Mouse (Mus musculus) layer of hippocampus, postnatal 36 days (tissue): Measurements from ENCODE around the gene Arid5b. TPM values are rescaled to one million over a fixed set of nuclear protein-coding genes. Genes with fewer than 3 reads are reported as not detected.

ENCODE experiments used
- DNase-seq, 2 experiments: peaks; one replicate each; pipeline ENCODE4 v3.0.0; 2022
- total RNA-seq, 2 experiments: library from RNA; stranded (reverse); gene quantifications; 2 replicates each; pipeline ENCODE4 v1.2.3; 2021

Gene Arid5b
- total RNA-seq, 2 experiments from 2014 or later: 24.0 to 27.5 TPM

DNA sequence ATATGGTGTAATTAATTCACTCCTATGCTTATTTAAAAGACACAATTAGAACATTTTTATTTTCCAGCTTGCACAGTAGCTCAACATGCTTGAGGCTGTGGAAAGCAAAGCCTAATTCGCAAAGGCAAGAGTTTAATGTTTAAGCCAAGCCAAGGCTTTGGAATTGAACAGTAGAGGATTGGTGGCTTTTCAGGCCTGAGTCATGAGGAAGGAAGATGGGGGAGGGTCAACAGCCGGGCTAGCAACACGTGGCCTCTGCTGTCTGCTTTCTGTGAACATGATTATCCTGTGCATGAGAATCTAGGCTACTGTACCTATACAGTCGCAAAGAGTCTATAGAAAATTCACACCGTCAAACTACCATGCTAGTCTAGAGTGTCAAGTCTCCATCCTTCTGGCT is 9.9 kb downstream of the Arid5b start:
- no peak for DNase-seq

DNA sequence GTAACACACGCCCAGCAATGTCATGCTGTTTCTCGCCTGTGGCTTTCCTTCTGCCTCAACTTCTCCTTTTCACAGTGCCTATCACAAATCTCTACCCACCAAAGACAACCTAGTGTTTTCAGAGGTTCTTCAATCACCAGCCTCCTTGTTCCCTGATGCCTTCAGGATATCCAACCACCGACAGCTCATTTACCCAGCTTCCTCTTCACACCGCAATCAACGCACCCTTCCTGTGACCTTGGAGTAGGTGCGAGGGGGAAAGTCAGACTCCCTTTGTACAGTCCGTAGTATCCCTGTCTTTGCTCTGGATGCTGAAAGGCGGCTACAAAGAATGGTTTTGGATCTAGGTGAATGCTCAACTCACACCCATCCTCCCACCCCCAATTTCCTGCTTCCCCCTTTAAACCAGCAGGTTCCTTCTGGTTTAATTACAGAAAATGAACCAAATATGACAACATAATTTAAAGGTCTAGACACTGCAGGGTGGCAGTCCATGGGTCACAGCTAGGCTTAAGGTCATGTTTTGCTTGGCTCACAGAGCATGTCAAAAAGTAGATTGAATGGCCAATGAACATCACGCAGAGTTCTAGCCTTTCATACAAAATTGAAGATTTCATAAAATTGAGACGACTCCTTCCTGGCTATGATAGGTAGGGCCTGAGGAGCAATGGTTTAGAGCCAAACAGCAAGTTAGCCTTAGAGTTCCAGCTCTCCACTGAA is 14.4 kb downstream of the Arid5b start:
- DNase-seq: no peak

DNA sequence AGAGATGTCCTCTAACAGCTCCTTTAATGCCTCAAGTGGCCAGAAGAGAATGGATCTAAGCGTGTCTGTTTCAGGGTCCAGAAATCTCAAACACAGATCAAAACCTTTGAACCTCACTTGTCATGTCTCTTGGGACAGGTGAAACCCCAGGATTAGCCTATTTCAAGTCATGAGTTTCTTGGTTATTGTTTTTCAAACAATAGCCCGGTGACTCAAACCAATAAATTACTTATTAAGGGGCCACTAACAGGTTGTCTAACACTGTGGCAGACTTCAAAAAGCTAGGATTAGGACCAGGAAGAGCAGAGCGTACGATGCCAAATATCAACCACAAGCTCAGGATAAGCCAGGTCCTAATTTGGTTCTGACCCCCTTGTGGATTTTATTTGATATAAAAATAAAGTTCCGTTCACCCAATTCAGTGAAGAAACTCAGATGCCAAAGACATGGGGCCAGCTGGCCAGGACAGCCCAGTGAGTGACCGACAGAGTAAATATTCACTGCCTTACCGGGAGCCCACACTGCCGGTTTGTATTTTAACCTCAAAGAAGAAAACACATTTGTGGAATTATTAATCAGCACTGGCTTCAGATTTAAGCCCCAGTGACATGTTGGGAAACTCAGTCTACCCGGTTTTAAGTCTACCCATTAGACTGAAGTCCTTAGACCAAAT is 15.1 kb downstream of the Arid5b start:
- DNase-seq: no peak

DNA sequence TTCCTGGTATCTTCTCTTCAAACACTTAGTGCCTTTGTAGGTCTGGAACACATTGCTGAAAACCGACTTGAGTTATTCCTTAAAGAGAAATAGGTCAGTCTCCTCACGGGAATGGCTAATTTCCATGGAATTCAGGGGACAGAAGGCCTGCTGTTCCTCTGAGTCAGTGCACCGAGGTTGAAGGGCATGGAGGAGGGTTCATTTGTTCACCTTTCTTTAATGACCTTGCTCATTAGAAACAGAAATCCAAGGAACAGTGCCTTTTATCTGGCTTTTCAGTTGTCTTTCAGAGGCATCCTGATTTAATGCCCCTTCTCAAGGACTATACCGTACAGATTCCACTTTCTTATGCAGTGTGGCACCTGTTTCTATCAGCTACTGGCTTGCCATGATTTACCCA is 18.9 kb downstream of the Arid5b start:
- DNase-seq: no peak

DNA sequence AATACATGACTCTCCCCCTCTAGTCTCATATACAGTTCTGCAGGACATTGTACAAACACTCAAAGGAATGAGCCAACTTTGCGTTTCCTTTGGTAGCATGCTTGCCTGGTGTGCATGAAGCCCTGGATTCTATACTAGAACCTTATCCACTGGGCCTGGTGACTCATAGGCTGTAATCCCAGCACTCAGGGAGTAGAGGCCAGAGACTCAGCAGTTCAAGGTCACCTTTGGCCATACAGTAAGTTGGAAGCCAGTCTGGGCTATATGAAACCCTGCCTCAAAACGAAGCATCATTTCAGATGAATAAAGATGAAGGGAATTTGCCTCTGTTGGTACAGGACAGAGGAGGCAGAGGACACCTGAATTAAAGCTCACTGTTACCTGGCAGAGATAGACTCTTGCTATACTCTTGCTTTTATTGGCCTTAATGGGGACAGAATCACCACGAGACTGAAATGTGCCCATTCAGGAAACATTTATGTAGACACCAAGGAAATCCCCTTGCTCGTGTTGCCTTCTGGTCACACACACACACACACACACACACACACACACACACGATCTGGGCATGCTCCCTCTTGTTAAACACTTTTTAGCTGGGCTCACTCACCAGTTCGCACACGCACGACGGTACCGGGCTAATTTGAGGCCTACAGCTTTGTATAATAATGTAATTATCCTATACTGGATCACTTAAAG is 21.0 kb downstream of the Arid5b start:
- DNase-seq: no peak

DNA sequence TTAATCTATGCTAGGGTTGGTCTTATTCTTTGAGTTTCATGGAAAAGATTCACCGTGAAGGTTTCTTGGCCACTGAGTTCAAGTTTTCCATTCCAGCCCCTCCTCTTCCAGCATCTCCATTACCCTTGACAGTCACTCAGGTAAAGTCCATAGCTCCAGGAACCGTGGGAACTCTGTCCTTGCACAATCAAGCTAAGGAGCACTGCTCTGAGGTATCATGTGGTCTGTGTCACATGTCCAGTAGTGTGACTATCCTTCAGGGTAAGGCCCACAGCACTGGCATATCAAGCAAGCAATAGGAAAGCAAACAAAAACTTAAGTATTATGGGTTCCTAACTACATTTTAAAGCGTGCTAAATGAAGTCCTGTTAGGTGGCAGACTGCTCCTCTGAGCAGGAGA is 22.4 kb downstream of the Arid5b start:
- DNase-seq: no peak

DNA sequence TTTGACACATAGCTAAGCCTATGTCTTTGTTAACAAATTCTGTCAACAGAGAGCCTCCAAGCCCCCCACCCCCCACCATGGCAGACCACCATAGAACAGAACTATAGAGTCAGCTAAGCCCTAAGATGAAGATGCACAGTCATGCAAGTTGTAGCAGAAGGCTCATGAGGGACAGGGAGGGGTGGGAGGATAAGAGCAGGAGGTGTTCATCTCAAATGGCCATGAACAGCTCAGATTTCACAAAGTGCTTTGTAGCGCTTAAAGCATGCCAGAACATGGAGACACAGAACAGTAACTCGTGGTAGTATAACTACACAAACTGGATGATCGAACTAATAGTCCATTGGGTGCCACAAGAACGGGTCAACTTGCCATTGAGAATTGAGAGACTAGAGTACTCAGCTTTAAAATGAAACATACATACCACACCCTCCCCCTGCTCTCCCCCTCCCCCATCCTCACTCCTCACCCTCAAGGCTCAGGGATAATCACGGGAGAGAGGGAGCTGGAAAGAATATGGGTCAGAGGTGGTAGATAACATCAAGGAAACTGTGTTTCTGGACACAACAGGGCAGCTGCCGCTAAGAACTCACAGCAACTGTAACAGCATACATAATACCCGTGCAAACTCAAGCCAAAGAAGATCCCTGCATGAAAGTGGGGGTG is 25.0 kb downstream of the Arid5b start:
- DNase-seq: no peak

DNA sequence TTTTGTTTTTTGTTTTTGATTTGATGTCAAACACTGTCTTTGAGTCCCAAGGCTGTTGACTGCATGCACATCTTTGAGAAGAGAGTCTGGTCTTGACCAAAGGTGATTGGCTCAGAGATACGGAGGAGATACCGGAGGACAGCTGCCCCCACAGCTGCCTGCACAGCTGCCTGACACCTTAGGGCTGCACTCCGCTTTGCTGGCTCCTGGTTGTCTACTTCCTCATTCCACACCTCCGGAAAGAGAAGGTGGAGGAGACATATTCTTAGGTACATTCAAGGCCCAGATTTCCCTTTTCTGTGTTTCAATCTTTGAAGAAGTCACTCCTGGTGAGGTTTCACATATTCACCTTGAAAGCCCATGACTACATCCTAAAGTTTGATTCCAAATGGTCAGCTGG is 25.9 kb downstream of the Arid5b start:
- no peak for DNase-seq

DNA sequence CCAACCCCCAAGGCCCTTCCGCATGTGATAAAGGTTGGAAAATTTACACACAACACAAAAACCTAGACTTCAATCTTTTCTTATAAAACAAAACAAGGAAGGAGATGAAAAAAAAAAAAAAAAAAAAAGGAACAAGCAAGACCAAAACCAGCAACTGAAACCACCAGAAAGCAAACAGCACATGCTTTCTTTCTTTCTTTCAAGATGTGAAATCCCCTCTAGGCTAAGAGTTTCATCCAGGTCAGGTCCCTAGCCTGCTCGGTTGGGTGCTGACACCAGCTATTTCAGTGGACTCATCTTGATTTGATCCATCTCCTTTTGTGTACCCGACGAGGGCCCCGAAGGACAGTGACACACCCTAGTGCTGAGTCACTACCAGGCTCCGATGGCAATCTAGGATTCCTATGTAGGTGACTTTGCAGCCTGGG is 29.2 kb downstream of the Arid5b start:
- DNase-seq: no peak

DNA sequence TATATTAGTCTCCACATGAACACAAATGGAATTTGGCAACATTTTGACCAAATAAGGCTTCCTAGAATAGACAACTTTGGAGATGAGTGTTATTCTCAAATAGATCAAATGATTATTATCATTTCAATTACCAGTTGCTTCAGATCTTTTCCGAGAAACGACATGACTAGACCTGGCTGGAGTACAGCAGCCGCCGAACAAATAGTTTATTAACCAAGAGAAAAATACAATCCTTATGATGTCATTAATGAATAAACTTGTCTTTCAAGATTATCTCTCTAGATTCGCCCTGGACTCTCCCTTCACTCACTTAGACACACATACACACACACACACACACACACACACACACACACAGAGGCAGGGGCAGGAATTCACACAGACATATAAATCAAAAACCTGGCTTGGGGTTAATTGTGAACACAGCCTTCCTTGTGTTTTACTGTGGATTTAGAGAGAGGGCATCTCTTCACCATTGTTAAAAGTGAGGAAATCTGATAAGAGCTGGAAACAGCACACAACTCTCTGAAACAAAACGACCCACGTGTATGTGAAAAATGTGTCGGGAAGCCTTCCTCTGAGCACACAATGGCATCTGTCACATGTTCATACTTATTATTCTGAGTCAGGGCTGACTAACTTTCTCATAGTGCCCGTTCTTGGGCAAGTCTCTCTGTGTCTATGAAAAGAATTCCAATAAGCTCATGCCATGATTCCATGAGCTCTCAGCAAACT is 30.1 kb downstream of the Arid5b start:
- DNase-seq: no peak

DNA sequence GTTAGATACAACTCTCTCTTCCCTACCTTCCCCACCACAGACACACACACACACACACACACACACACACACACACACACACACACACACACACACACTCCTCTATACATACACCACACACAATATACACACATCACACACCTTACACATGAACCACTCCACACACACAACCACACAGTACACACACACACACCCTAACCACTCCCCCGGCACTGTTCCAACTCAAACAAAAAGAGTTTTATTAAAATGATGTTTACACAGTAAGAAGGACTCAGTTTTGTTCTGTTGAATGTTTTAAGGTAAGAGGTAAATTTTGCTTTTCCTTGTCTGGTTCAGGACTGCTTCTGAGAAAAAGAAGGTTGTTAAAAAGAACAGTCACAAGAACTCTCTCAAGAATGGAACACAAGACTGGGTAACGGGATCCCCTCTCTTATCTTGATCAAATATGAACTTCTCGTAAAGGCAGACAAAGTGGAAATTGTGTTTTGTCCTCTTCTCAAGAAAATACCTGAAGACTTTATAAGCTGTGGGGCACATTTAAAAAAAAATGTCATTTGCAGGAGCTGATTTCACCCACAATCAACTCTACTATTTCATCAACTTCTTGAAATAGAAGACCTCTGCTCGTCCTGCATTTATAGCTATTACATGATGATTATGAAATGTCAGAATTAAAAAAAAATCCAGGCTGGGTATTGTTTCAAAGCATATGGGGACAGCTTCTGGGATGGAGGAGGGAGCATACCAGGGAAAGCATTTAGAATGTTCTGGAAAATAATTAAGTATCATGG is 30.9 kb downstream of the Arid5b start:
- DNase-seq: no peak

DNA sequence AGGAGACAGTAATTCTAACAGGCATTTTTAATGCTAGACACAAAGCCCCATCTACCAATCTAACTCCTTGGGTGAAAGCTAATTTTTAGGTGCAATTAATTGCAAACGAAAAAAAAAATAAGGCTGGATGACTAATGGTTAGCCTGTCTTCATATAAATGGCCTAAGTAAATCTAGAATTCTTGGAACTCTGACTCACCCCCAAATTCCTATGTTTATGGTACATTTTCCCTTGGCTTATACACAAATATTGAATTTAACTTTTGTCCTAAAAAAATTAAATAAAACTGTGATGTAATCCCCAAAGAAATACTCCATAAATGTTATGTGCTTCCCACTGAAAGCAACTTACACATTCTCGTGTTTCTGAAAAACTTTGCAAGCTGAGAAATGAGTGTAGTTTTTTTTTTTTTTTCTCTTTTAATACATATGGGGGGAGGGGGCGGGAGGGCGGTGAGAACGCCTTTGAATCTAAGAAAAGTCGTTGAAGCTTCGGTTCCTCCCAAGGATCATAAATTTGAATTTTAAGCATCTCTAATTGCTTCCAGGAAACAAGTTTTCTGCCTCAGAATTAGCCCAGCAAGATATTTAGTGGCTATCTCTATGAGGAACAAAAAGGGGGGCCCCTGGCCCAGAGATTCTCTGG is 31.8 kb downstream of the Arid5b start:
- no peak for DNase-seq

DNA sequence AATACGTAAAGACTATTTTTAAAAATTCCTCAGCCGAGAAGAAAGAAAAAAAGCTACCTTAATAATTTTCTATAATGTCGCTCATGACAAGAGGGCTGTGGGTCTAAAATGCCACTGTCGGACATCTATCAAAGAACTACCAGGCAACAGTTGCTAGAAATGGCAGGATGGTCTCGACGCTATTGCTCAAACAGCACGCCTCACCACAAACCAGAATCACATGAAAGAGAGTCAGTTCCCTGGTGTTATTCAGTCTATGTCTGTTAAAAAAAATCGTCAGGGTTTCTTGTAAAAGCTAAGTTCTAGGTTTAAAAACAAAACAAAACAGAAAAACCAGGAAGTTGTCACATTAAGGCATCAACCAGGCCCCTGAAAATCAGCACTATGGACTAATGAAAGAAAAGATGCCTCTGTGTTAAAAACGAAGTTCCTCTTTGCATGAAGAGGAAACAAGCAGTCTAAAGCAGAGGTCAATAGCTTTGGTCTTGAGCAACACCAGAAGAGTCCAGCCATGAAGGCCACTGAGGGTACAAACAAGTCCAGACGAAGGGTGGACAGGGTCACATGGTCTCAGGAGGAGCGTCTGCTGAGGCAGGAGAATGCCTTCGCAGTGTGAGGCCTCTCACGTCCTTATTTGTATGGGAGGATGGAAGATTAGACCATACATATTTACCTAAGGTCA is 37.6 kb downstream of the Arid5b start:
- no peak for DNase-seq

DNA sequence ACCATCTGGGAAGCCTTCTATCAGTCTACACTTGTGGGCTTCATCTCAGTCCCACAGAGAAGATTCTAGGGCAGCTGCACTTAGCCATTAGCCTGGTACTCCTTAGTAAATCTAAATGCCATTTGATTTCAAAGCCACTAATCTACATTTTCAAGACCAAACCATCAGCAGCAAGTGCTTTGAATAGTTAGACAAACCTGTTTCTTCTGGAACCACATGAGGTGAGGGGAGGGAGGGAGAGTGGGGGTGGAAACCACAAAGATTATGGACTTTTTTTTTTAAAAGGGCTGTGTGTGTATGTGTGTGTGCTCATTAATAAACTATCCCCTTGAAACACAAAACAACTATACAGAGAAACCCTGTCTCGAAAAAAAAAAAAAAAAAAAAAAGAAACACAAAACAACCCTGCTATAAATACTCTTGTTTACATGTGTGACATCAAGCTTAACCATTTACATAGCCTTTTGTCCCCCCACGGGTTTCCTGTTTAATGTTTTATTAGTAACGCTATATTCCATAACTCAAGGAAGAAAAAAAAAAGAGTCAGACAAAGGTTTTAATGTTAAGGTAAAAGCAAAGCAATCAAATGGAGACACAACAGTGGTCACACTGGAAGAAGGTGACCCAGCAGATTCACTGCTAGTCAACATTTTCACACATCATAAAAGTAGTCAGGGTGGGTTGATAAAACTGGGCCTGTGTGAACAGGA is 38.3 kb downstream of the Arid5b start:
- no peak for DNase-seq

DNA sequence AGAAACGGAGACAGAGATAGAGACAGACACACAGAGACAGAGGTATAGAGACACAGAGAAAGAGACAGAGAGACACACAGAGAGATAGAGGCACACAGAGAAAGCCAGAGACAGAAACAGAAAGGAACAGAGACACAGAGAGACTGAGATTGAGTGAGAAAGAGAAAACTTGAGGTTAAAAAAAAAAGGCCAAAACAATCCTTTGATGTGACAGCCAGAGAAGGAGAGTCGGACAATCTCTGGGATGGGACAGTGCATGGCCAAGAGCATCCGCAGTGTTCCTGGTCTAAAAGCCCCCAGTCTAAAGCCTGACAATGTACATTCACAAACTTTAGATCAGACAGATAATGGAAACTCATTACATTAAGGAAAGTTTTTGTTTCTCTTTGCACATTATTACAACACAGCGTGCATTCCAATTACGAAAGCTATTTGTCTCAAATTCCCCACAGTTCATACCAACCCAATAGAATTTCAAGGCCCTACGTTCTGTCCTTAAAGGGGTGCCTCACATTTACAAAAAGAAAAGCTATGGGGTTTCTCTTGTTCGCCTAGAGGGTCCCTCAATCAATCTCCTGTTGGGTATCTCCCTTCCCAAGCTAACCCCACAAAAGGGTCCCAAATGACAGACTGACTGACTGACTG is 39.0 kb downstream of the Arid5b start:
- no peak for DNase-seq

DNA sequence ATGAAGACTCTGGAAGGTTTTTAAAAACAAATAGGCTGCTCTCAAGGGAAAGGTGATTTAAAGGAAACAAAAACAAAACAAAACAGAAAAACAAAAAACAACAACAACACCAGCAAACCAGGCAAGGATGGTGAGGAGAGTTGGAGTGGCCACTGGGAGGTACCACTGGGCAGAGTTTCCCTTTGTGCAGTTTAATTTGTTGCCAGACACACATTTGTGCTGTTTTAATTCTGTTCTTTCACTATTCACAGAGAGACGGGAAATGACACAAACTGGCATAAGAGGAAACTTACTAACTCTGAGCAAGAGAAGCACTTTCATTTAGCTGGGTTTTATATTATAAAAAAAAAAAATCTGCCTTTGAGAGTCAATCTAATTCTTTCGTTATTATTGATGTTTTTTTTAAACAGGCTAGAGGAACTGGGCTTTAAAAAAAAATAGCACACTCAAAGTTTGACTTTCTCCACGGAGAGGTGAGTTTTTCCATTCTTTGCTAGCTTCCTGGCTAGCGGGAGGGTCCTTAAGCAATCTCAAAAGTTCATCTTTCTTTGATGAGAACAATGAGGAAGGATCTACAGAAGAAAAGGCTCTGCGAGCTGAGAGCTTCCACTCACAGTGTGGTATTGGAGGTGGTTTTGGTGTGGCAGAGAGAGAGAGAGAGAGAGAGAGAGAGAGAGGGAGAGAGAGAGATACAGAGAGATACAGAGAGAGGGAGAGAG is 39.7 kb downstream of the Arid5b start:
- DNase-seq: no peak

DNA sequence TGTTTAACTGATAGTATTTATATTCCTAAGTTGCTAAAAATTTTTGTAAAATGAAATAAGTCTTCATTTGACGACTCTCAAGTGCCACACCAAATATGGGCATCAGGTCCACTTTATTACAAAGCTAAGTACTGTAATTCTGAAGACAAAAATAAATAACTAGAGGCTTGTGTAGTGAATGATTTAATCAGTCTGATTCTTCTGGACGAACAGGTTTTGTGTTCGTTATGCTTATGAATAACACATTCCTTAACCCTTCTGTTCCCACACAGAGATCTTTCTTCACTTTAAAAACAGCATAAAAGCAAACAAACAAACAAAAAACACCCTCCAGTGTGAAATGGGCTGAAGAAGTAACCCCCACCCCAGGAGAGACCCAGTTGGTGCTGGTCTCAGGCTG is 40.4 kb downstream of the Arid5b start:
- DNase-seq: no peak

DNA sequence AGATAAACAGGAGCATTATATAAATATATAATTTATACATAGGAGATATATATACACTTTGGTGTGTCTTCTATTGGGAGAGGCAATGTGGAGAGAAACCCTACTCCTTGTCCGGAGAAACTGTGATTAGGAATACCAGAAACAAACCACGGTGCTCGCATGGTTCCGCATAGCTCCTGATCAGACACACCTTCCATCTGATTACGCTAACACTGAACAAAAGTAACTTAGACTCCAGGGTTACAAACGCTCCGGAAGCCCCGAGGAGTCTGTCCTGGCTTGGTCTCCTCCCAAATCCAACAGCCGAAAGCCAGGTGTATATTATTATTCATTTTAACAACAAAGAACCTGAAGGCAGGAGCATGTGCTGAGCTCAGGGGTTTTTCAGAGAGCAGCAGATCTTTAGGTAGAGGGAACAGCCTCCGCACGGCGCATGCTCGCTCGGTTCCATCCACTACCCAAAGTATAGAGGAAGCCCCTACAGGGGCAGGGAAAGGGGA is 41.5 kb downstream of the Arid5b start:
- no peak for DNase-seq
